Mouse (Mus musculus) midbrain, embryonic 12.5 days (tissue): ENCODE results near the gene St3gal3. TPM values are rescaled to one million over a fixed set of nuclear protein-coding genes. Genes with fewer than 3 reads are reported as not detected.

Experiments used
- polyA plus RNA-seq: library from polyadenylated mRNA; unstranded; fragments of >200 nt; fragmentation: Nextera tagmentation; extraction: Ambion mirVana; gene quantifications from 2 replicates; pipeline ENCODE4 v1.2.1, GENCODE M21; 2016

Gene St3gal3
- polyA plus RNA-seq, 1 experiment from 2014 or later, result 10.9 TPM

Other genes starting within 250 kb of the St3gal3 start
- 256 and 264 TPM in 2 replicates for gene Atp6v0b, start 247.6 kb downstream of the St3gal3 start, polyA plus RNA-seq
- 23.4 and 27.3 TPM in 2 replicates for gene Dph2, start 242.9 kb downstream of the St3gal3 start, polyA plus RNA-seq
- gene Ipo13, start 219.9 kb downstream of the St3gal3 start, polyA plus RNA-seq, result 66.2 and 68.9 TPM in 2 replicates
- 0.41 and 0.42 TPM in 2 replicates for gene Artn, start 205.2 kb downstream of the St3gal3 start, polyA plus RNA-seq
- 57.0 and 57.2 TPM in 2 replicates for gene Kdm4a, start 45.1 kb upstream of the St3gal3 start, polyA plus RNA-seq
- gene Ptprf, start 156.5 kb upstream of the St3gal3 start, polyA plus RNA-seq, result 113 and 123 TPM in 2 replicates